Mouse (Mus musculus) limb, embryonic 15.5 days (tissue): ENCODE measurements around the gene Srp14. TPM values are rescaled to one million over a fixed set of nuclear protein-coding genes. Genes with fewer than 3 reads are reported as not detected.

Source experiments
- ATAC-seq: fragments of 200-750 bp; cut with Nextera tagmentation; 2 replicates; pipeline ENCODE4 v1.8.0; 2017; ENCODE audit warnings: low read depth, moderate TSS enrichment; ENCODE audit not compliant: insufficient number of reproducible peaks, low FRiP score, low TSS enrichment
- H3K27ac ChIP-seq: fragments of 300-500 bp; sonication (generic); 2 replicates; pipeline ENCODE4 v1.5.1; 2015; ENCODE audit warnings: moderate library complexity, mild to moderate bottlenecking, inconsistent platforms
- H3K27me3 ChIP-seq: fragments of 300-500 bp; sonication (generic); 2 replicates; pipeline ENCODE4 v1.6.1; 2015; ENCODE audit warnings: inconsistent platforms
- H3K36me3 ChIP-seq: fragments of 300-500 bp; sonication (generic); 2 replicates; pipeline ENCODE4 v1.6.1; 2015; ENCODE audit warnings: inconsistent platforms
- H3K4me1 ChIP-seq: fragments of 300-500 bp; sonication (generic); 2 replicates; pipeline ENCODE4 v1.6.1; 2015; ENCODE audit warnings: inconsistent platforms
- H3K4me2 ChIP-seq: fragments of 300-500 bp; sonication (generic); 2 replicates; pipeline ENCODE4 v1.6.1; 2015; ENCODE audit warnings: mild to moderate bottlenecking, inconsistent platforms
- H3K4me3 ChIP-seq: fragments of 300-500 bp; sonication (generic); 2 replicates; pipeline ENCODE4 v1.5.1; 2015; ENCODE audit warnings: mild to moderate bottlenecking, inconsistent platforms
- H3K9ac ChIP-seq: fragments of 300-500 bp; sonication (generic); 2 replicates; pipeline ENCODE4 v1.6.1; 2015; ENCODE audit warnings: inconsistent platforms
- H3K9me3 ChIP-seq: fragments of 300-500 bp; sonication (generic); 2 replicates; pipeline ENCODE4 v1.6.1; 2016; ENCODE audit warnings: inconsistent platforms
- WGBS: fragments of 180-500 bp; shearing (Covaris S2); methylation state at CpG from one replicate; pipeline ENCODE4 v1.1.7; 2015; 5-methylcytosine and 5-hydroxymethylcytosine counted together
- polyA plus RNA-seq: library from polyadenylated mRNA; unstranded; fragments of >200 nt; fragmentation: Nextera tagmentation; extraction: Ambion mirVana; gene quantifications from 2 replicates; pipeline ENCODE4 v1.2.1, GENCODE M21; 2015

The Srp14 gene
- polyA plus RNA-seq = 235 and 240 TPM in 2 replicates

DNA sequence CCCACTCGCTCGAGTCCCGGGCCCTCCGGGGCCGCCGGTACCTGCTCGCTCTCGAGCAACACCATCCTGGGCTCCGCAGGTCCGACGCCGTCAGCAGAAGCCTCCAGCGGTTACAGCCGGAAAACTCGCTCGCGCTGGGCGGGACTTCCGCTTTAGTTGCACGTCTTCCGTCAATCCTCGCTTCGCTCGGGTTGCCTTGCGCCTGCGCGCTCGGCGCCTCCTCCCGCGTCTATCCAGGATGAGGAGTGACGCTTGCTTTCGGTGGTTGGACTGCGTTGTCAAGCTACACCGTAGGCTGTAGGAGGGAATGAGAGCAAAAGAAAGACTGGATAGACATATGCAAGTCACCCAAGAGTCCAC, at the start of gene Srp14:
Srp14 (minus strand) TSS at position 162 of the 360 bp plus-strand sequence.
- H3K9me3 ChIP-seq = no peaks in the 10 kb centered on the region
- H3K27ac ChIP-seq = peak within 1 kb of the TSS; percentile 89

DNA sequence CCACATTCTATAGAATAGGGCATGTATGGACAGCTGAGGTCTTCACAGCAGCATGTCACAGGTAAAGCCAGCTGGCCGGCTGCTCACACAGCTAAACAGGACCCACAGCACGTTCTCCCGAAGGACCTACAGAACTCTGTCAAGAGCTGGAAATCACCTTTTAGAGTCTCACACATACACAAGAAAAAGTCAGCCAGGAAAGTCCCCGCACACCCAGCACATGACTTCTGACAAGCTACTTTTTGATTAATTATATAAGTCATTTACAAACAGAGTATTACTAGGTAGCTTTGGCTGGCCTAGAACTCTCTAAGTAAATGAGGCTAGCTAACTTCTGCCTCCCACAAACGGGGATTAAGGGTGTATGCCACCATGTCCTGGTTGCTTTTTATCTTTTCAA, 47.0 kb upstream of the Srp14 start:
- Histone ChIP-seq H3K4me1 (peaks cover 39% of the 10 kb centered on the region), H3K4me3 (no peak overlapping the region), H3K9me3 (no peaks in the 10 kb centered on the region), H3K27me3 (no peaks in the 10 kb centered on the region), H3K4me2 (no peak overlapping the region), H3K9ac (no peak overlapping the region), H3K36me3 (no peaks in the 10 kb centered on the region; the same call in 1 of the 2 replicates), H3K27ac (no peak overlapping the region)
- WGBS = 83% methylated on average over 5 of the region's 5 CpGs
- ATAC-seq = no peak

More for the DNA sequence above, at the start of gene Srp14:
- WGBS = under 1% methylated on average over 35 of the region's 35 CpGs
- peaks cover 24% of the 10 kb centered on the region for H3K36me3 ChIP-seq
- peaks cover 13% of the 10 kb centered on the region for H3K4me1 ChIP-seq
- H3K27me3 ChIP-seq = no peaks in the 10 kb centered on the region
- H3K4me2 ChIP-seq = peak within 1 kb of the TSS; percentile 79
- peak; percentile 91 for ATAC-seq
- peak within 1 kb of the TSS; percentile 90 for H3K9ac ChIP-seq
- H3K4me3 ChIP-seq = peak within 1 kb of the TSS; percentile 92

DNA sequence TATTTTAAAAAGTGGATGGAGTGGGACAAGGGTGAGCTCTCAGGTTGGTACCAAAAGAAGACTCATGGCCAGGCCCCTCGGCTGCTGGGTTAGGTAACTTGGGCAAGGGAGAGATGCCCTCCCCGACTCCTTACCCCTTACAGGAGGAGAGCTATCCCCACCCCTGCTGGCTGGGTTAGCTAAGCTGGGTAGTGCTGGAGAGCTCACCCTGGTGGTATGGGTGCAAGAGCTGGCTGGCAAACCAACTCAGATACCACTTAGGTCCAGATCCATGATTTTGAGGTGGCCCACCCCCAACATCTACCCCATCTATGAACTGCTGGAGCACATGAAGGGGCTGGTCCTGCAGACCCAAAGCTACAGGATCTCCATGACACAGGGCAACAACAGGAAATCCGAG, 45.3 kb upstream of the Srp14 start:
- Histone ChIP-seq H3K4me3 (no peak overlapping the region), H3K9me3 (no peaks in the 10 kb centered on the region), H3K36me3 (no peaks in the 10 kb centered on the region), H3K9ac (no peak overlapping the region), H3K4me1 (peaks cover 34% of the 10 kb centered on the region), H3K27ac (no peak overlapping the region), H3K4me2 (no peak overlapping the region), H3K27me3 (no peaks in the 10 kb centered on the region)
- WGBS = 75% methylated on average over 3 of the region's 3 CpGs
- ATAC-seq = no peak

DNA sequence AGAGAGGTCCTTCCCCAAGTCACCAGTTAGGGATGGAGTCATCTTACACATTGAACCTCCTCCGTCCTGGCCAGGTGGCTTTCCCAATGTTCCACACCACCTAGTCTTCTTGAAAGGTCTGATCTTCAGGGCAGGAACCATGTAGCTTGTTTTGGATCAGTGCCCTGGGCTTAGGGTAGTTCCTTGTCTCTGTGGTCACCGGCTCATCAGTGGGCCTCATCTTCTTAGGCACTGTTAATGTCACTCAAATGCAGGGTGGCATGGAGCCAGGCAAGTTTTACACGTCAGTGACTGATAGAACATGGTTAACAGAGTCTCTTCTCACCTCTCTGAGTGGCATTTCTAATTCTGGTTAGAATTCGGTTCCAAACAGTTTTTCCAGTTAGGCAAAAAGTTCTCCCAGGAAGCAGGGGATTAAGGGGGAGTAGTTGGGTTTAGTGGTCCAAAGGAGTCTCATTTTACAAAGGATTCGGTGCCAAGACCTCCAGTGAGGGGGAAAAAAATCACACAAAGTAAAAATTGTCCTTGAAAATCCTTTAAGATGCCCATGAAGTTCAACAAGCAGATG, 43.7 kb upstream of the Srp14 start:
- Histone ChIP-seq H3K4me1 (peaks cover 31% of the 10 kb centered on the region), H3K27ac (no peak overlapping the region), H3K4me2 (no peak overlapping the region), H3K4me3 (no peak overlapping the region), H3K27me3 (no peaks in the 10 kb centered on the region), H3K9me3 (no peaks in the 10 kb centered on the region), H3K9ac (no peak overlapping the region), H3K36me3 (no peaks in the 10 kb centered on the region)
- 33% methylated on average over 5 of the region's 5 CpGs for WGBS
- ATAC-seq = no peak

GRCm38 (mm10) chr2:118522265-118522664, 42.8 kb upstream of the Srp14 start:
- no peak for ATAC-seq

GRCm38 (mm10) chr2:118520042-118520933, 40.8 kb upstream of the Srp14 start:
- no peaks in the 10 kb centered on the region for H3K9me3 ChIP-seq
- WGBS = 35% methylated on average over 9 of the region's 9 CpGs
- no peak overlapping the region for H3K4me2 ChIP-seq
- H3K4me3 ChIP-seq = no peak overlapping the region
- ATAC-seq = peak; percentile 82
- H3K36me3 ChIP-seq = no peaks in the 10 kb centered on the region
- H3K4me1 ChIP-seq = peaks cover 29% of the 10 kb centered on the region
- H3K27ac ChIP-seq = peak overlapping the region; percentile 69
- H3K9ac ChIP-seq = no peak overlapping the region
- no peaks in the 10 kb centered on the region for H3K27me3 ChIP-seq

More at GRCm38 (mm10) chr2:118522265-118522664, 42.8 kb upstream of the Srp14 start:
- Histone ChIP-seq H3K9me3 (no peaks in the 10 kb centered on the region), H3K36me3 (no peaks in the 10 kb centered on the region), H3K27ac (no peak overlapping the region), H3K4me2 (no peak overlapping the region), H3K4me3 (no peak overlapping the region), H3K27me3 (no peaks in the 10 kb centered on the region), H3K4me1 (peaks cover 29% of the 10 kb centered on the region), H3K9ac (no peak overlapping the region)
- WGBS = 17% methylated on average over 2 of the region's 2 CpGs

- H3K36me3 ChIP-seq = no peaks in the 10 kb centered on the region
- peaks cover 28% of the 10 kb centered on the region for H3K4me1 ChIP-seq
- no peak for ATAC-seq
- no peaks in the 10 kb centered on the region for H3K27me3 ChIP-seq
- 70% methylated on average over 16 of the region's 16 CpGs for WGBS
- no peaks in the 10 kb centered on the region for H3K9me3 ChIP-seq
- no peak overlapping the region for H3K9ac ChIP-seq
- H3K4me2 ChIP-seq = no peak overlapping the region
- H3K27ac ChIP-seq = no peak overlapping the region
- no peak overlapping the region for H3K4me3 ChIP-seq
These were observed 33.2 kb upstream of the Srp14 start for GRCm38 (mm10) chr2:118512418-118513377.

GRCm38 (mm10) chr2:118511779-118512417, 32.4 kb upstream of the Srp14 start:
- Histone ChIP-seq H3K4me3 (no peak overlapping the region), H3K9me3 (no peaks in the 10 kb centered on the region), H3K4me2 (no peak overlapping the region), H3K27me3 (no peaks in the 10 kb centered on the region), H3K9ac (no peak overlapping the region), H3K36me3 (no peaks in the 10 kb centered on the region), H3K4me1 (peaks cover 28% of the 10 kb centered on the region), H3K27ac (peak overlapping the region; percentile 59)
- 37% methylated on average over 11 of the region's 11 CpGs for WGBS
- ATAC-seq = no peak

GRCm38 (mm10) chr2:118510447-118511310, 31.2 kb upstream of the Srp14 start:
- Histone ChIP-seq H3K27ac (peak overlapping the region; percentile 3; the same call in 1 of the 2 replicates), H3K36me3 (no peaks in the 10 kb centered on the region), H3K4me1 (peaks cover 28% of the 10 kb centered on the region), H3K4me2 (peak overlapping the region; percentile 14; the same call in 1 of the 2 replicates), H3K9me3 (no peaks in the 10 kb centered on the region), H3K9ac (no peak overlapping the region), H3K27me3 (no peaks in the 10 kb centered on the region), H3K4me3 (no peak overlapping the region)
- 37% methylated on average over 29 of the region's 29 CpGs for WGBS
- peak; percentile 80 for ATAC-seq

DNA sequence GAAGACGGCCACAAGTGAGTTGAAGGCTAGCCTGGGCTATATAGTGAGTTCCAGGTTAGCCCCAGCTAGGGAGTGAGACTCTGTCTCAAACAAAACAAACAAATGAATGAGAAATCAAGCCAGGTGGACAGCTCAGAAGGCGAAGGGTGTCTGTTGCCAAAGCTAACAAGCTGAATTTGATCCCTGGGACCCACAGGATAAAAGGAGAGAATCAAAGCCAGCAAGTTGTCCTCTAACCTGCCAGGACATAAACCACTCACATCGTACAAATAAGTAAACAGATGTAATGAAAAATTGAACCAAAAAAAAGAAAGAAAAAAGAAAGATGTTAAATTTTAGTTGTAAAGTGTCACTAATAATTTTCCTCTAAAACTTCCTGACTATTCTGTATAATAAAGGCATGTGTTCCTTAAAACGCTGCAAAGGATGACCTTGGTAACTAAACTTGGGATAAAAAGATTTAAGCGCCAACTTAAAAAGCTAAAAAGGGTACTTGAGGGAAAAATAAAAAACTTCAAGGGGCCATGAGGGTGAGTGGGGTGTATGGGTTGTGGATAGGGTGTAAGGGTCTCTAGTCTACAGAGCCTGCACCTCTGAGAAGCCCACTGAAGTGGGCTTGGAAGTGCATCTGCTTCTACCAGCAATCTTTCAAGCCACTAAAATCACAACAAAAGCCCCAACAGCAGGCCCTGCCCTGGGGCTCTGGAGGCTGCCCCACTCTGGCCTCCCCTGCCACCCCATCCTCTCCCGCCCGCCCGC, 30.4 kb upstream of the Srp14 start:
- Histone ChIP-seq H3K4me1 (peaks cover 28% of the 10 kb centered on the region), H3K4me3 (no peak overlapping the region), H3K9ac (no peak overlapping the region), H3K9me3 (no peaks in the 10 kb centered on the region), H3K4me2 (peak overlapping the region; percentile 14; the same call in 1 of the 2 replicates), H3K27me3 (no peaks in the 10 kb centered on the region), H3K27ac (peak overlapping the region; percentile 3; the same call in 1 of the 2 replicates), H3K36me3 (no peaks in the 10 kb centered on the region)
- 58% methylated on average over 8 of the region's 8 CpGs for WGBS
- no peak for ATAC-seq
